Mouse (Mus musculus) liver, adult 2 months (tissue): ENCODE measurements around the gene Rimkla. TPM values are rescaled to one million over a fixed set of nuclear protein-coding genes. Genes with fewer than 3 reads are reported as not detected.
A peak's percentile ranks its signal among the peaks of the same experiment; 100 is the strongest.

Experiments used
- DNase-seq: peaks from one replicate; pipeline ENCODE4 v3.0.0-alpha.2; 2011; ENCODE audit warnings: low read depth, low spot score; ENCODE audit errors: extremely low read depth
- H3K27ac ChIP-seq: fragments of 200-500 bp; replicated peaks from 2 replicates; pipeline ENCODE4 v1.5.1; 2012; ENCODE audit warnings: low read depth, mild to moderate bottlenecking, control low read depth, inconsistent platforms, low read length; ENCODE audit not compliant: insufficient read depth
- H3K27me3 ChIP-seq: fragments of 200-500 bp; 2 replicates; pipeline ENCODE4 v1.6.1; 2012; ENCODE audit warnings: mild to moderate bottlenecking, moderate library complexity, low read length, inconsistent platforms; ENCODE audit not compliant: control insufficient read depth, insufficient read depth
- H3K36me3 ChIP-seq: fragments of 200-500 bp; 2 replicates; pipeline ENCODE4 v1.6.1; 2012; ENCODE audit warnings: low read length, inconsistent platforms; ENCODE audit not compliant: control insufficient read depth, insufficient read depth
- H3K4me1 ChIP-seq: fragments of 200-500 bp; 2 replicates; pipeline ENCODE4 v1.6.1; 2011; ENCODE audit warnings: low read length; ENCODE audit not compliant: control insufficient read depth, insufficient read depth
- H3K4me3 ChIP-seq: fragments of 200-500 bp; 2 replicates; pipeline ENCODE4 v1.5.1; 2011; ENCODE audit warnings: low read depth, mild to moderate bottlenecking, control low read depth, low read length, moderate library complexity; ENCODE audit not compliant: insufficient read depth
- H3K79me2 ChIP-seq: fragments of 200-500 bp; 2 replicates; pipeline ENCODE4 v1.6.1; 2012; ENCODE audit warnings: inconsistent platforms, mild to moderate bottlenecking, low read length, moderate library complexity; ENCODE audit not compliant: control insufficient read depth, insufficient read depth
- H3K9ac ChIP-seq: fragments of 200-500 bp; 2 replicates; pipeline ENCODE4 v1.6.1; 2012; ENCODE audit warnings: low read depth, mild to moderate bottlenecking, control low read depth, inconsistent platforms, low read length
- CTCF ChIP-seq: fragments of 200-500 bp; IDR thresholded peaks from 2 replicates; pipeline ENCODE4 v1.5.1; 2011; ENCODE audit warnings: low read depth, low read length, control low read depth
- POLR2A ChIP-seq: fragments of 200-500 bp; IDR thresholded peaks from 2 replicates; pipeline ENCODE4 v1.6.1; 2011; ENCODE audit warnings: low read length, control low read depth; ENCODE audit not compliant: insufficient read depth; ENCODE audit errors: extremely low read depth
- WGBS: fragments of 180-500 bp; shearing (Covaris S2); methylation state at CpG from one replicate; pipeline ENCODE4 v1.1.7; 2018; 5-methylcytosine and 5-hydroxymethylcytosine counted together
- polyA plus RNA-seq: library from polyadenylated mRNA; depleted of rRNA; stranded (reverse); fragments of >200 nt; gene quantifications from 2 replicates; pipeline ENCODE4 v1.2.3, GENCODE M21; 2012
- total RNA-seq: library from RNA; depleted of rRNA; stranded (reverse); fragments of >200 nt; gene quantifications from 2 replicates; pipeline ENCODE4 v1.2.3, GENCODE M21; 2014

Rimkla gene
- total and polyA plus RNA-seq, 2 experiments: not detected

GRCm38 (mm10) chr4:119484882-119485281 lies 7.5 kb downstream of the Rimkla start:
- TF ChIP-seq CTCF: no peak
- TF ChIP-seq POLR2A: no peak
- no peaks in the 10 kb centered on the region for H3K36me3 ChIP-seq
- WGBS: 79% methylated on average over 7 of the region's 7 CpGs

GRCm38 (mm10) chr4:119483051-119483450 lies 9.4 kb downstream of the Rimkla start:
- 54% methylated on average over 9 of the region's 9 CpGs for WGBS
- Histone ChIP-seq H3K4me3 (no peak overlapping the region), H3K36me3 (no peaks in the 10 kb centered on the region), H3K79me2 (no peaks in the 10 kb centered on the region), H3K4me1 (no peaks in the 10 kb centered on the region), H3K27ac (no peak overlapping the region), H3K9ac (no peak overlapping the region), H3K27me3 (no peaks in the 10 kb centered on the region)
- no peak for DNase-seq
- TF ChIP-seq POLR2A (no peak), CTCF (no peak)

More at GRCm38 (mm10) chr4:119484882-119485281, 7.5 kb downstream of the Rimkla start:
- no peaks in the 10 kb centered on the region for H3K4me1 ChIP-seq
- no peak for DNase-seq
- no peak overlapping the region for H3K4me3 ChIP-seq
- no peaks in the 10 kb centered on the region for H3K27me3 ChIP-seq
- no peaks in the 10 kb centered on the region for H3K79me2 ChIP-seq
- H3K9ac ChIP-seq: no peak overlapping the region
- no peak overlapping the region for H3K27ac ChIP-seq

GRCm38 (mm10) chr4:119473150-119473549 lies 19.3 kb downstream of the Rimkla start:
- no peak for TF ChIP-seq POLR2A
- no peak for TF ChIP-seq CTCF
- WGBS: 49% methylated on average over 5 of the region's 5 CpGs
- H3K79me2 ChIP-seq: no peaks in the 10 kb centered on the region
- no peak for DNase-seq
- no peaks in the 10 kb centered on the region for H3K27me3 ChIP-seq
- no peak overlapping the region for H3K27ac ChIP-seq
- no peak overlapping the region for H3K9ac ChIP-seq
- H3K4me1 ChIP-seq: peaks cover 3% of the 10 kb centered on the region
- no peaks in the 10 kb centered on the region for H3K36me3 ChIP-seq
- H3K4me3 ChIP-seq: no peak overlapping the region

GRCm38 (mm10) chr4:119472545-119472944 lies 19.9 kb downstream of the Rimkla start:
- no peaks in the 10 kb centered on the region for H3K36me3 ChIP-seq
- DNase-seq: no peak
- H3K4me1 ChIP-seq: peaks cover 5% of the 10 kb centered on the region
- H3K27ac ChIP-seq: no peak overlapping the region
- no peak overlapping the region for H3K9ac ChIP-seq
- WGBS: 88% methylated on average over 9 of the region's 9 CpGs
- H3K79me2 ChIP-seq: no peaks in the 10 kb centered on the region
- no peak for TF ChIP-seq CTCF
- no peak for TF ChIP-seq POLR2A
- H3K27me3 ChIP-seq: no peaks in the 10 kb centered on the region
- no peak overlapping the region for H3K4me3 ChIP-seq

- no peaks in the 10 kb centered on the region for H3K79me2 ChIP-seq
- H3K4me1 ChIP-seq: peaks cover 6% of the 10 kb centered on the region
- 34% methylated on average over 16 of the region's 16 CpGs for WGBS
- H3K9ac ChIP-seq: no peak overlapping the region
- H3K36me3 ChIP-seq: no peaks in the 10 kb centered on the region
- TF ChIP-seq CTCF (no peak), POLR2A (no peak)
- H3K27me3 ChIP-seq: no peaks in the 10 kb centered on the region
- H3K27ac ChIP-seq: no peak overlapping the region
- H3K4me3 ChIP-seq: no peak overlapping the region
- DNase-seq: peak; percentile 82
Observed at GRCm38 (mm10) chr4:119467720-119468380, 24.6 kb downstream of the Rimkla start.

GRCm38 (mm10) chr4:119465841-119466240 lies 26.6 kb downstream of the Rimkla start:
- Histone ChIP-seq H3K27ac (no peak overlapping the region), H3K79me2 (no peaks in the 10 kb centered on the region), H3K4me1 (peaks cover 6% of the 10 kb centered on the region), H3K36me3 (no peaks in the 10 kb centered on the region), H3K4me3 (no peak overlapping the region), H3K27me3 (no peaks in the 10 kb centered on the region), H3K9ac (no peak overlapping the region)
- TF ChIP-seq POLR2A (no peak), CTCF (no peak)
- peak; percentile 76 for DNase-seq
- WGBS: 38% methylated on average over 5 of the region's 5 CpGs
